Mouse (Mus musculus): ENCODE measurements around the gene Nrxn2. TPM values are rescaled to one million over a fixed set of nuclear protein-coding genes. Genes with fewer than 3 reads are reported as not detected.

Nrxn2 gene
- polyA plus RNA-seq, 1 experiment from 2014 or later = 14.5 TPM

DNA sequence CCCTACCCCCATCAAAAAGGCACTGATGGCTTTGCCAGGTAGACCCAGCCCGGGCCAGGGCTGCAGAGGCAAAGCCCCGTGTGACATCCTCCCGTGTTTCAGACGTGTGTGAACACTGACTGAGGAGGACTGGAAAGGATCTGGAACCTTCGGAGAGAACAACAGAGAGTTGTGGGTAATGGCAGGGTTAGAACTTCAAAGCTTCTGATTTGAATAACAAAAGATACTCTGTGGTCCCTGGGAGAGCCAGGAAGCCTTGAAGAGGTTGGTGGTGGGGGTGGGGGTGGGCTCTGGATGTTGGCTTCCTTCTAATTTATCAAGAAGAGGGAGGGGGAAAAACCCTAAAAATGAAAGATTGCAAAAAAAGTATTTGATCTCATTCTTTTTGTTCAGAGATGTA is 151.0 kb downstream of the Nrxn2 start:
- no peaks in the 10 kb centered on the region for H3K36me3 ChIP-seq (ENCODE audit: control insufficient read depth, insufficient read depth, low read length)
- H3K27ac ChIP-seq (ENCODE audit: low read depth, low read length) = no peak overlapping the region

DNA sequence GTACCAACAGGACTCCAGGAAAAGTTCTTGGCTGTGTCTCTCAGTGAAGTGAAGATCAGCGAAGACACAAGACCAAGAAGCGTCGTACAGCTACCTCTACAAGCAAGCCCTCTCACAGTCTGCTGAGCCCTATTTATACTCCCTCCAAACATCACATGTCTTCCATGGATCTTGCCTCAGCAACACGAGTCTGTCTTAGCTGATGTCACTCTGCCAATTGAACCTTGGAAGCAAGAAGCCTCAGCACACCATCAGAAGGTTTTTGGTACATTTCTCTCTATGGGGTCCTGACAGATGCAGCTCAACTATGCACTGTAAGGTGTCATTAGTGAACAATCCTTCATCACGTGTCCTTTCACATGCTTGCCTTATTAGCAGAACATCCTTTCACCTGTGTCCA is 152.9 kb downstream of the Nrxn2 start:
- WGBS = 88% methylated on average over 5 of the region's 5 CpGs
- no peak for ATAC-seq (ENCODE audit: insufficient read depth, low FRiP score, low TSS enrichment)
- DNase-seq (ENCODE audit: low spot score) = no peak

More for the DNA sequence above, 151.0 kb downstream of the Nrxn2 start:
- no peak overlapping the region for H3K9ac ChIP-seq (ENCODE audit: low read length)
- no peaks in the 10 kb centered on the region for H3K27me3 ChIP-seq (ENCODE audit: control insufficient read depth, insufficient read depth, low read length)
- DNase-seq (ENCODE audit: low spot score) (no peak), ATAC-seq (ENCODE audit: insufficient read depth, low FRiP score, low TSS enrichment) (no peak)
- no peak overlapping the region for H3K4me3 ChIP-seq (ENCODE audit: low read depth, low read length)
- no peaks in the 10 kb centered on the region for H3K9me3 ChIP-seq (ENCODE audit: control insufficient read depth, low read length)
- H3K4me1 ChIP-seq (ENCODE audit: control insufficient read depth, insufficient read depth, low read length) = no peaks in the 10 kb centered on the region
- H3K4me2 ChIP-seq (ENCODE audit: low read depth) = no peak overlapping the region
- WGBS = 36% methylated on average over 5 of the region's 5 CpGs

DNA sequence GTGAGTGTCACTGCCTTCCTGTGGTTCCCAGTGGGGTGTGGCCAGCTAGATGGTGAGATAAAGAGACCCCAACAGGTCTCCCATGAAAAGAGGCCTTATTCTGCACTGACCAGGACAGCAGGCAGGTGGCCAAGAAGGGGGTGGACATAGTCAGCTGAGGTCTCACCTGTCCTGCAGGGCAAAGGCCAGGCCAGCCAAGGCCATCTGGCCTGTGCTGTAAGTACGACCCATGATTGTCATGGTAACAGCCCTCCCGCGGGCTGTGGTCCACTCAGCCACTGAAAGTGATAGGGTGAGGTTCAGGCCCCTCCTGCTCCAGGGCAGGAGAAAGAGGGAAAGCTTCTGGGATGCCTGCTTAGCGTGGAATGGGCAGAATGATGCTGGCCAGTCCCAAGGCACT is 153.5 kb downstream of the Nrxn2 start:
- Histone ChIP-seq H3K27ac (ENCODE audit: low read depth, low read length) (no peak overlapping the region), H3K9ac (ENCODE audit: low read length) (no peak overlapping the region), H3K4me2 (ENCODE audit: low read depth) (no peak overlapping the region), H3K27me3 (ENCODE audit: control insufficient read depth, insufficient read depth, low read length) (no peaks in the 10 kb centered on the region), H3K36me3 (ENCODE audit: control insufficient read depth, insufficient read depth, low read length) (no peaks in the 10 kb centered on the region), H3K9me3 (ENCODE audit: control insufficient read depth, low read length) (no peaks in the 10 kb centered on the region), H3K4me3 (ENCODE audit: low read depth, low read length) (no peak overlapping the region), H3K4me1 (ENCODE audit: control insufficient read depth, insufficient read depth, low read length) (no peaks in the 10 kb centered on the region)
- ATAC-seq (ENCODE audit: insufficient read depth, low FRiP score, low TSS enrichment) (no peak), DNase-seq (ENCODE audit: low spot score) (no peak)
- WGBS = 24% methylated on average over 4 of the region's 4 CpGs

More for the DNA sequence above, 152.9 kb downstream of the Nrxn2 start:
- Histone ChIP-seq H3K4me2 (ENCODE audit: low read depth) (no peak overlapping the region), H3K27ac (ENCODE audit: low read depth, low read length) (no peak overlapping the region), H3K36me3 (ENCODE audit: control insufficient read depth, insufficient read depth, low read length) (no peaks in the 10 kb centered on the region), H3K4me1 (ENCODE audit: control insufficient read depth, insufficient read depth, low read length) (no peaks in the 10 kb centered on the region), H3K27me3 (ENCODE audit: control insufficient read depth, insufficient read depth, low read length) (no peaks in the 10 kb centered on the region), H3K9me3 (ENCODE audit: control insufficient read depth, low read length) (no peaks in the 10 kb centered on the region), H3K4me3 (ENCODE audit: low read depth, low read length) (no peak overlapping the region), H3K9ac (ENCODE audit: low read length) (no peak overlapping the region)

Small RNA genes within 50 kb of the gene (microRNA-seq; reads per million reads assigned to microRNA genes)
- not detected for gene Gm26460

Other genes starting within 250 kb of the Nrxn2 start
- gene Majin, start 234.3 kb upstream of the Nrxn2 start, polyA plus RNA-seq (2014; fragmentation: Nextera tagmentation; extraction: Ambion mirVana) = not detected in 2 replicates
- gene Gpha2, start 192.4 kb upstream of the Nrxn2 start, polyA plus RNA-seq (2014; fragmentation: Nextera tagmentation; extraction: Ambion mirVana) = 0.44 and 0.87 TPM in 2 replicates
- 47.4 and 61.2 TPM in 2 replicates for gene Ppp2r5b, start 182.9 kb upstream of the Nrxn2 start, polyA plus RNA-seq (2014; fragmentation: Nextera tagmentation; extraction: Ambion mirVana)
- 13.3 and 13.8 TPM in 2 replicates for gene Atg2a, start 177.1 kb upstream of the Nrxn2 start, polyA plus RNA-seq (2014; fragmentation: Nextera tagmentation; extraction: Ambion mirVana)
- 71.9 and 82.2 TPM in 2 replicates for gene Ehd1, start 142.0 kb upstream of the Nrxn2 start, polyA plus RNA-seq (2014; fragmentation: Nextera tagmentation; extraction: Ambion mirVana)
- gene Cdc42bpg, start 112.3 kb upstream of the Nrxn2 start, polyA plus RNA-seq (2014; fragmentation: Nextera tagmentation; extraction: Ambion mirVana) = 0.42 and 0.58 TPM in 2 replicates
- gene Men1, start 83.8 kb upstream of the Nrxn2 start, polyA plus RNA-seq (2014; fragmentation: Nextera tagmentation; extraction: Ambion mirVana) = 59.5 and 66.1 TPM in 2 replicates
- gene Map4k2, start 77.6 kb upstream of the Nrxn2 start, polyA plus RNA-seq (2014; fragmentation: Nextera tagmentation; extraction: Ambion mirVana) = 10.0 and 13.6 TPM in 2 replicates
- 214 and 224 TPM in 2 replicates for gene Sf1, start 55.0 kb upstream of the Nrxn2 start, polyA plus RNA-seq (2014; fragmentation: Nextera tagmentation; extraction: Ambion mirVana)
- 4.4 and 6.0 TPM in 2 replicates for gene Pygm, start 34.3 kb upstream of the Nrxn2 start, polyA plus RNA-seq (2014; fragmentation: Nextera tagmentation; extraction: Ambion mirVana)
- 17.6 and 20.3 TPM in 2 replicates for gene Rasgrp2, start 19.4 kb upstream of the Nrxn2 start, polyA plus RNA-seq (2014; fragmentation: Nextera tagmentation; extraction: Ambion mirVana)
- not detected in 2 replicates for gene Slc22a12, start 124.3 kb downstream of the Nrxn2 start, polyA plus RNA-seq (2014; fragmentation: Nextera tagmentation; extraction: Ambion mirVana)

All from neural tube, embryonic 11.5 days (tissue).